Mouse (Mus musculus): ENCODE data around the gene Tnfrsf14. TPM values are rescaled to one million over a fixed set of nuclear protein-coding genes. Genes with fewer than 3 reads are reported as not detected.

Tnfrsf14 gene
- total and polyA plus RNA-seq, 2 experiments from 2014 or later: 0.40 to 2.7 TPM

- WGBS: 76% methylated on average over 5 of the region's 5 CpGs
- no peaks in the 10 kb centered on the region for H3K4me1 ChIP-seq (ENCODE audit: control insufficient read depth, insufficient read depth)
- no peaks in the 10 kb centered on the region for H3K36me3 ChIP-seq (replicated peaks; ENCODE audit: control insufficient read depth, insufficient read depth, low read length)
- H3K4me2 ChIP-seq (ENCODE audit: low read depth, low read length): no peak overlapping the region
- H3K27me3 ChIP-seq (ENCODE audit: control insufficient read depth, insufficient read depth, low read length): no peaks in the 10 kb centered on the region
- H3K9me3 ChIP-seq (replicated peaks; ENCODE audit: control insufficient read depth, low read length): no peaks in the 10 kb centered on the region
- no peak for TF ChIP-seq CTCF (IDR thresholded peaks at IDR 0.05; ENCODE audit: low read depth)
- TF ChIP-seq EP300 (IDR thresholded peaks at IDR 0.05; ENCODE audit: low read depth): no peak
- ATAC-seq (ENCODE audit: insufficient read depth, low read depth) (no peak), DNase-seq (ENCODE audit: low spot score) (no peak)
- no peak overlapping the region for H3K4me3 ChIP-seq (ENCODE audit: low read depth, low read length)
- no peak overlapping the region for H3K27ac ChIP-seq (ENCODE audit: low read depth)
- H3K9ac ChIP-seq (replicated peaks; ENCODE audit: low read depth, low read length): no peak overlapping the region
Measured at GRCm38 (mm10) chr4:154922931-154923330, 5.4 kb downstream of the Tnfrsf14 start.

- ATAC-seq (ENCODE audit: insufficient read depth, low read depth) (no peak), DNase-seq (ENCODE audit: low spot score) (no peak)
- 72% methylated on average over 4 of the region's 4 CpGs for WGBS
- no peak overlapping the region for H3K4me3 ChIP-seq (ENCODE audit: low read depth, low read length)
- H3K4me1 ChIP-seq (ENCODE audit: control insufficient read depth, insufficient read depth): no peaks in the 10 kb centered on the region
- no peak overlapping the region for H3K9ac ChIP-seq (replicated peaks; ENCODE audit: low read depth, low read length)
- H3K36me3 ChIP-seq (replicated peaks; ENCODE audit: control insufficient read depth, insufficient read depth, low read length): no peaks in the 10 kb centered on the region
- H3K9me3 ChIP-seq (replicated peaks; ENCODE audit: control insufficient read depth, low read length): 0 out of 2 replicates have a peak, but pooled peaks cover 2% of the 10 kb centered on the region
- no peak overlapping the region for H3K4me2 ChIP-seq (ENCODE audit: low read depth, low read length)
- H3K27me3 ChIP-seq (ENCODE audit: control insufficient read depth, insufficient read depth, low read length): no peaks in the 10 kb centered on the region
- H3K27ac ChIP-seq (ENCODE audit: low read depth): no peak overlapping the region
- TF ChIP-seq EP300 (IDR thresholded peaks at IDR 0.05; ENCODE audit: low read depth): no peak
- no peak for TF ChIP-seq CTCF (IDR thresholded peaks at IDR 0.05; ENCODE audit: low read depth)
Measured at GRCm38 (mm10) chr4:154922291-154922690, 6.1 kb downstream of the Tnfrsf14 start.

GRCm38 (mm10) chr4:154916662-154917061, 11.7 kb downstream of the Tnfrsf14 start:
- Histone ChIP-seq H3K9ac (replicated peaks; ENCODE audit: low read depth, low read length) (no peak overlapping the region), H3K36me3 (replicated peaks; ENCODE audit: control insufficient read depth, insufficient read depth, low read length) (no peaks in the 10 kb centered on the region), H3K4me2 (ENCODE audit: low read depth, low read length) (no peak overlapping the region), H3K4me3 (ENCODE audit: low read depth, low read length) (no peak overlapping the region), H3K27ac (ENCODE audit: low read depth) (no peak overlapping the region), H3K9me3 (replicated peaks; ENCODE audit: control insufficient read depth, low read length) (0 out of 2 replicates have a peak, but pooled peaks cover 4% of the 10 kb centered on the region), H3K27me3 (ENCODE audit: control insufficient read depth, insufficient read depth, low read length) (no peaks in the 10 kb centered on the region), H3K4me1 (ENCODE audit: control insufficient read depth, insufficient read depth) (no peaks in the 10 kb centered on the region)
- no peak for TF ChIP-seq CTCF (IDR thresholded peaks at IDR 0.05; ENCODE audit: low read depth)
- no peak for TF ChIP-seq EP300 (IDR thresholded peaks at IDR 0.05; ENCODE audit: low read depth)
- DNase-seq (ENCODE audit: low spot score) (no peak), ATAC-seq (ENCODE audit: insufficient read depth, low read depth) (no peak)
- 68% methylated on average over 4 of the region's 4 CpGs for WGBS

- TF ChIP-seq CTCF (IDR thresholded peaks at IDR 0.05; ENCODE audit: low read depth) (no peak), EP300 (IDR thresholded peaks at IDR 0.05; ENCODE audit: low read depth) (no peak)
Measured at GRCm38 (mm10) chr4:154915286-154915685, 13.1 kb downstream of the Tnfrsf14 start.

GRCm38 (mm10) chr4:154914707-154915106, 13.7 kb downstream of the Tnfrsf14 start:
- H3K4me1 ChIP-seq (ENCODE audit: control insufficient read depth, insufficient read depth): no peaks in the 10 kb centered on the region
- H3K4me3 ChIP-seq (ENCODE audit: low read depth, low read length): no peak overlapping the region
- no peak overlapping the region for H3K9ac ChIP-seq (replicated peaks; ENCODE audit: low read depth, low read length)
- WGBS: 72% methylated on average over 3 of the region's 3 CpGs
- 0 out of 2 replicates have a peak, but pooled peaks cover 4% of the 10 kb centered on the region for H3K9me3 ChIP-seq (replicated peaks; ENCODE audit: control insufficient read depth, low read length)
- TF ChIP-seq CTCF (IDR thresholded peaks at IDR 0.05; ENCODE audit: low read depth) (no peak), EP300 (IDR thresholded peaks at IDR 0.05; ENCODE audit: low read depth) (no peak)
- no peaks in the 10 kb centered on the region for H3K36me3 ChIP-seq (replicated peaks; ENCODE audit: control insufficient read depth, insufficient read depth, low read length)
- no peak overlapping the region for H3K4me2 ChIP-seq (ENCODE audit: low read depth, low read length)
- no peak for DNase-seq (ENCODE audit: low spot score)
- ATAC-seq (ENCODE audit: insufficient read depth, low read depth): no peak
- no peaks in the 10 kb centered on the region for H3K27me3 ChIP-seq (ENCODE audit: control insufficient read depth, insufficient read depth, low read length)
- no peak overlapping the region for H3K27ac ChIP-seq (ENCODE audit: low read depth)

More at GRCm38 (mm10) chr4:154915286-154915685, 13.1 kb downstream of the Tnfrsf14 start:
- H3K9ac ChIP-seq (replicated peaks; ENCODE audit: low read depth, low read length): no peak overlapping the region
- H3K36me3 ChIP-seq (replicated peaks; ENCODE audit: control insufficient read depth, insufficient read depth, low read length): no peaks in the 10 kb centered on the region
- ATAC-seq (ENCODE audit: insufficient read depth, low read depth) (no peak), DNase-seq (ENCODE audit: low spot score) (no peak)
- no peaks in the 10 kb centered on the region for H3K27me3 ChIP-seq (ENCODE audit: control insufficient read depth, insufficient read depth, low read length)
- WGBS: 55% methylated on average over 10 of the region's 10 CpGs
- H3K4me1 ChIP-seq (ENCODE audit: control insufficient read depth, insufficient read depth): no peaks in the 10 kb centered on the region
- no peak overlapping the region for H3K27ac ChIP-seq (ENCODE audit: low read depth)
- H3K4me2 ChIP-seq (ENCODE audit: low read depth, low read length): no peak overlapping the region
- no peak overlapping the region for H3K4me3 ChIP-seq (ENCODE audit: low read depth, low read length)
- H3K9me3 ChIP-seq (replicated peaks; ENCODE audit: control insufficient read depth, low read length): 0 out of 2 replicates have a peak, but pooled peaks cover 4% of the 10 kb centered on the region

- WGBS: 96% methylated on average over 4 of the region's 4 CpGs
- H3K36me3 ChIP-seq (replicated peaks; ENCODE audit: control insufficient read depth, insufficient read depth, low read length): no peaks in the 10 kb centered on the region
- no peak for TF ChIP-seq CTCF (IDR thresholded peaks at IDR 0.05; ENCODE audit: low read depth)
- no peak for TF ChIP-seq EP300 (IDR thresholded peaks at IDR 0.05; ENCODE audit: low read depth)
- H3K27me3 ChIP-seq (ENCODE audit: control insufficient read depth, insufficient read depth, low read length): no peaks in the 10 kb centered on the region
- DNase-seq (ENCODE audit: low spot score) (no peak), ATAC-seq (ENCODE audit: insufficient read depth, low read depth) (no peak)
- H3K9ac ChIP-seq (replicated peaks; ENCODE audit: low read depth, low read length): no peak overlapping the region
- H3K4me3 ChIP-seq (ENCODE audit: low read depth, low read length): no peak overlapping the region
- no peak overlapping the region for H3K27ac ChIP-seq (ENCODE audit: low read depth)
- H3K9me3 ChIP-seq (replicated peaks; ENCODE audit: control insufficient read depth, low read length): 0 out of 2 replicates have a peak, but pooled peaks cover 4% of the 10 kb centered on the region
- no peak overlapping the region for H3K4me2 ChIP-seq (ENCODE audit: low read depth, low read length)
- no peaks in the 10 kb centered on the region for H3K4me1 ChIP-seq (ENCODE audit: control insufficient read depth, insufficient read depth)
Measured at GRCm38 (mm10) chr4:154914252-154914651, 14.1 kb downstream of the Tnfrsf14 start.
